In the genomic region with DNA sequence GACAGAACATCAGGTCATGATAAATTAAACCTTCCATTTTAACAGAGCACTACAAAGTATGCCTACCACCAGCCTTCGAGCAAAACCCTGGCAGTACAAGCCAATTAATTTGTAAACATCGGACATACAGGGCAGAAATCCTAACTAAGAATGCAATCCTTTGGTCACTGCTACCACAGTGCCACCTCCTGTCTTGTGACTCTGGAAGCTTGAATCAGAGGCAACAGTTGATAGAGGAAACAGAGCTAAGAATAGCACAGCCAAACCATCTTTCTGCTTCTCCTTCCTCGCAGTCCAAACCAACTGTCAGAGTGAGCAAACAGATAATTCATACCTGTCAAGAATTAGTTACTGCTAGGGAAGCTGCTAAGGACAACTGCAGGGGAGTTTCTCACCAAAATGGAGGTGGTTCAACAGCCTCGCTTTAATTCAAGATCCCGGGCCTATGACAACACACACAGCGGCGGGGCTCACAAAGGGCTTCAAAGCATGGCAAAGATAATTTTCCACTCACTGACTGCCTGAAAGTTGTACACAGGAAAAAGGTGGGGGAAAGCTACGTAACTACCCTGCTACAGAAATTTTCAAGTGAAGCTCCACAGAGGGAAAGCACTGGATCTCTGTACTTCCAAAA, we compare ENCODE assay signal across 8 mouse cellular contexts. TPM values are rescaled to one million over a fixed set of nuclear protein-coding genes. Genes with fewer than 3 reads are reported as not detected.
DNase-seq lines count a peak whose midpoint lies in the region; ATAC-seq lines count a peak whose summit lies in the region.

No protein-coding gene starts in this region.

- H3K27me3 ChIP-seq in liver, embryonic 11.5 days (replicated peaks; ENCODE audit: control insufficient read depth, insufficient read depth, low read length), result no peaks in the 10 kb centered on the region
- no peaks in the 10 kb centered on the region for H3K27me3 ChIP-seq in embryonic facial prominence, embryonic 13.5 days
- no peaks in the 10 kb centered on the region for H3K27me3 ChIP-seq in intestine, embryonic 16.5 days (replicated peaks; ENCODE audit: control insufficient read depth, insufficient read depth, low read length)
- H3K27me3 ChIP-seq in stomach, embryonic 14.5 days (ENCODE audit: control insufficient read depth, insufficient read depth, low read length), result no peaks in the 10 kb centered on the region

- H3K4me1 ChIP-seq in liver, embryonic 11.5 days (replicated peaks; ENCODE audit: control insufficient read depth, insufficient read depth, low read length), result peaks cover 33% of the 10 kb centered on the region
- H3K4me1 ChIP-seq in embryonic facial prominence, embryonic 13.5 days, result peaks cover 50% of the 10 kb centered on the region
- peaks cover 34% of the 10 kb centered on the region for H3K4me1 ChIP-seq in intestine, embryonic 16.5 days (ENCODE audit: control insufficient read depth, insufficient read depth, low read length)
- peaks cover 37% of the 10 kb centered on the region for H3K4me1 ChIP-seq in stomach, embryonic 14.5 days (ENCODE audit: control insufficient read depth, insufficient read depth, low read length)

- no peak overlapping the region for H3K4me3 ChIP-seq in liver, embryonic 11.5 days (ENCODE audit: low read depth, low read length)
- H3K4me3 ChIP-seq in embryonic facial prominence, embryonic 13.5 days, result no peak overlapping the region
- no peak overlapping the region for H3K4me3 ChIP-seq in intestine, embryonic 16.5 days (ENCODE audit: low read length)
- no peak overlapping the region for H3K4me3 ChIP-seq in stomach, embryonic 14.5 days (ENCODE audit: low read depth, low read length)

- no peak for ATAC-seq in liver, embryonic 11.5 days (replicated peaks; ENCODE audit: low FRiP score)
- ATAC-seq in embryonic facial prominence, embryonic 13.5 days (ENCODE audit: insufficient number of reproducible peaks, insufficient read depth, low FRiP score, low TSS enrichment, low read depth), result no peak
- ATAC-seq in intestine, embryonic 16.5 days, result no peak
- no peak for ATAC-seq in stomach, embryonic 14.5 days (ENCODE audit: insufficient number of reproducible peaks, insufficient read depth, low FRiP score, low read depth)

- H3K27ac ChIP-seq in liver, embryonic 11.5 days (ENCODE audit: low read depth, low read length), result peak overlapping the region; percentile 23
- H3K27ac ChIP-seq in embryonic facial prominence, embryonic 13.5 days, result peak overlapping the region; percentile 60
- H3K27ac ChIP-seq in intestine, embryonic 16.5 days (ENCODE audit: low read length), result 0 out of 2 replicates have a peak overlapping the region, but pooled peaks have one; percentile 19
- H3K27ac ChIP-seq in stomach, embryonic 14.5 days (ENCODE audit: low read length), result peak overlapping the region; percentile 52; the same call in 1 of the 2 replicates

- WGBS in liver, embryonic 11.5 days, result 51% methylated on average over 8 of the region's 8 CpGs
- WGBS in embryonic facial prominence, embryonic 13.5 days, result 70% methylated on average over 8 of the region's 8 CpGs
- WGBS in intestine, embryonic 16.5 days, result 40% methylated on average over 8 of the region's 8 CpGs
- WGBS in stomach, embryonic 14.5 days, result 49% methylated on average over 8 of the region's 8 CpGs

- no peak overlapping the region for H3K9ac ChIP-seq in liver, embryonic 11.5 days (ENCODE audit: low read depth, low read length)
- H3K9ac ChIP-seq in embryonic facial prominence, embryonic 13.5 days, result no peak overlapping the region
- no peak overlapping the region for H3K9ac ChIP-seq in intestine, embryonic 16.5 days (ENCODE audit: low read depth, low read length)
- no peak overlapping the region for H3K9ac ChIP-seq in stomach, embryonic 14.5 days (replicated peaks; ENCODE audit: low read depth, low read length)

- no peak for DNase-seq in liver, embryonic 11.5 days (ENCODE audit: low spot score)
- no peak for DNase-seq in liver
- DNase-seq in frontal cortex, postnatal 10 days (ENCODE audit: low spot score in 2 of 2), result no peak
- no peak for DNase-seq in right cerebral cortex, postnatal 4 days
- DNase-seq in gastrocnemius, postnatal 4 days (ENCODE audit: low spot score in 2 of 2), result no peak

- H3K9me3 ChIP-seq in liver, embryonic 11.5 days (ENCODE audit: control insufficient read depth, low read length), result no peaks in the 10 kb centered on the region
- H3K9me3 ChIP-seq in embryonic facial prominence, embryonic 13.5 days, result no peaks in the 10 kb centered on the region
- no peaks in the 10 kb centered on the region for H3K9me3 ChIP-seq in intestine, embryonic 16.5 days (ENCODE audit: control insufficient read depth, low read length)
- no peaks in the 10 kb centered on the region for H3K9me3 ChIP-seq in stomach, embryonic 14.5 days (ENCODE audit: control insufficient read depth, low read depth, low read length)

- H3K4me2 ChIP-seq in liver, embryonic 11.5 days, result peak overlapping the region; percentile 22
- no peak overlapping the region for H3K4me2 ChIP-seq in embryonic facial prominence, embryonic 13.5 days
- H3K4me2 ChIP-seq in intestine, embryonic 16.5 days (ENCODE audit: low read depth, low read length), result 0 out of 2 replicates have a peak overlapping the region, but pooled peaks have one; percentile 20
- no peak overlapping the region for H3K4me2 ChIP-seq in stomach, embryonic 14.5 days (replicated peaks; ENCODE audit: low read depth, low read length)

- H3K36me3 ChIP-seq in liver, embryonic 11.5 days (ENCODE audit: control insufficient read depth, insufficient read depth, low read length), result peaks cover 6% of the 10 kb centered on the region
- H3K36me3 ChIP-seq in embryonic facial prominence, embryonic 13.5 days, result peaks cover 39% of the 10 kb centered on the region
- H3K36me3 ChIP-seq in intestine, embryonic 16.5 days (ENCODE audit: control insufficient read depth, insufficient read depth, low read length), result no peaks in the 10 kb centered on the region
- peaks cover 21% of the 10 kb centered on the region; the same call in 1 of the 2 replicates for H3K36me3 ChIP-seq in stomach, embryonic 14.5 days (ENCODE audit: control insufficient read depth, insufficient read depth, low read length)

RNA-seq across cellular contexts. Expression of a gene that starts 6.3 kb away (rescaled TPM):
- polyA plus RNA-seq in liver, embryonic 11.5 days (2014; fragmentation: Nextera tagmentation; extraction: Ambion mirVana), result 57.8 and 61.5 TPM in 2 replicates
- polyA plus RNA-seq in embryonic facial prominence, embryonic 13.5 days (2015; fragmentation: Nextera tagmentation; extraction: Ambion mirVana), result 69.9 and 75.5 TPM in 2 replicates
- 78.7 and 81.9 TPM in 2 replicates for polyA plus RNA-seq in intestine, embryonic 16.5 days (2015; fragmentation: Nextera tagmentation; extraction: Ambion mirVana)
- polyA plus RNA-seq in stomach, embryonic 14.5 days (2014; fragmentation: Nextera tagmentation; extraction: Ambion mirVana), result 85.5 and 86.8 TPM in 2 replicates
- 10 to 100 TPM; 18.6 to 20.8 TPM for total RNA-seq in gastrocnemius, postnatal 4 days (2021)

RNA-seq across cellular contexts. Expression of a gene that starts 55.4 kb away (rescaled TPM):
- 31.2 and 37.1 TPM in 2 replicates for polyA plus RNA-seq in liver, embryonic 11.5 days (2014; fragmentation: Nextera tagmentation; extraction: Ambion mirVana)
- 136 and 143 TPM in 2 replicates for polyA plus RNA-seq in embryonic facial prominence, embryonic 13.5 days (2015; fragmentation: Nextera tagmentation; extraction: Ambion mirVana)
- polyA plus RNA-seq in intestine, embryonic 16.5 days (2015; fragmentation: Nextera tagmentation; extraction: Ambion mirVana), result 68.7 and 71.3 TPM in 2 replicates
- polyA plus RNA-seq in stomach, embryonic 14.5 days (2014; fragmentation: Nextera tagmentation; extraction: Ambion mirVana), result 61.2 and 65.1 TPM in 2 replicates
- 10 to 100 TPM; 36.9 to 42.3 TPM for total RNA-seq in gastrocnemius, postnatal 4 days (2021)

Comparison
In these comparisons a context has a peak if more than half of its experiments do, and no peak if none do; other contexts are left out.
1. H3K4me2 ChIP-seq: peak in liver, embryonic 11.5 days (single experiment) and intestine, embryonic 16.5 days (single experiment); none in embryonic facial prominence, embryonic 13.5 days (single experiment) and stomach, embryonic 14.5 days (single experiment).
2. Peak in every context shown above with its lines, with median percentiles within 50 percentile points of each other: H3K27ac ChIP-seq.